Mouse (Mus musculus): Measurements from ENCODE around the gene Idh3a.
"Not testable (repeated sequence)": the region's sequence is repeated elsewhere in the genome, so short reads cannot be mapped to it uniquely, and the experiment has no call there.

The Idh3a gene

DNA sequence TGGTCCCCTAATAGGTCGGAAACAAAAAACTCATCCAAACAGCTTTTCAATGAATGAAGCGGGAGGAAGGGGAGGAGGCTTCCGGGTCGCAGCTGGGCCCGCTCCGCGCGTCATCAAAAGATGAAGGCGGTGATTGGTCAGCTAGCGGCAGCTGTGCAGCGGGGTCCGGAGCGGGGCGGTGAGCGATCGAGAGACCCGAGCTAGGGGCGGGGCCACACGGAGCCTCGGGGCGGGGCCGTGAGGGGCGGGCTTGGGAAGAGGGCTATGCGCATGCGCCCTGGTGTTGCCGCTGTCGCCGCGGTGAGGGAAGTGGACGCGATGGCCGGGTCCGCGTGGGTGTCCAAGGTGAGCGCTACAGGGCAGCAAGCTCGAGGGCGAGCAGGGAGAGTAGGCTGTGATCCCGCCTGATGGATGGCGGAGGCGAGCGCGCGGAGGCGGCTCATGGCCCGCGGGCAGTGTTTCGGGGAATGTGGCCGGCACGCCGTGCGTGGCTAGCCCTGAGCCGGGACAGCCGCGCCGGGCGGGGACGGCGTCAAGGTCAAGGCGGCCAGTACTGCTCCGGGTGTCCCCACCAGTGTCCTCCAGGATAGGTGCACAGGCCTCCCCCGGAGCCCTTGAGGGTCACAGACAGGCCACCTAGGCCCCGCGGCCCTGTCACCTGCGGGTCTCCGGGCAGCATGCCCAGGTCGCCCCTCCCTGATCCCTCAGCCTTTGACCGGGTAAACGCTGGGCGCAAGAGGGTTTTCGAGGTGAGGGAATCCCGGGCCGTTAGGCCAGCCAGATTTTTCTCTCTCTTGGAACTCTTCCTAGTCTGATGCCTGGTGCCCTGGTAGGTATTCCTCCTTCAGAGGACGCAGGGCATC is at the start of gene Idh3a:
Gene Idh3a, plus strand, starts transcription at position 136 of the 863 bp plus-strand sequence.
- peak; percentile 99 for DNase-seq

DNA sequence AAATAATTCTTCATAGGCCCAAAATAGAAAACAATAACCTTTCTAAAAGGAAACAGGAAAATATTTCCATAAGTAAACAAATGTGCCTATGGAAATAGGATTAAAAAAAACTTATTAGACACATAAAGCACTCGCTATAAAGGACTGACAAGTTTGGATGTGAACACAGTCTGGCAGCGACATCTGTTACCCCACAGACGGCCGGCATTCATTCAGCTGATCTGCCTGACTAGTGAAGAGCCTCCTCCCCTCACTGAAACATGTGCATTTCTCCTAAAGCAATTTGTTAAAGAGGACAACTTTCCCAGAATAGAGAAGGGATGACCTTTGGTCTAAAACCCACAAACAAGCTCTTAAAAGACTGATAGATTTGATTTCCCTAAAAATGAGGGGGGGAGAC is 49.1 kb upstream of the Idh3a start:
- DNase-seq, result no peak

GRCm38 (mm10) chr9:54537480-54537879 is 48.7 kb upstream of the Idh3a start:
- DNase-seq, result no peak

DNA sequence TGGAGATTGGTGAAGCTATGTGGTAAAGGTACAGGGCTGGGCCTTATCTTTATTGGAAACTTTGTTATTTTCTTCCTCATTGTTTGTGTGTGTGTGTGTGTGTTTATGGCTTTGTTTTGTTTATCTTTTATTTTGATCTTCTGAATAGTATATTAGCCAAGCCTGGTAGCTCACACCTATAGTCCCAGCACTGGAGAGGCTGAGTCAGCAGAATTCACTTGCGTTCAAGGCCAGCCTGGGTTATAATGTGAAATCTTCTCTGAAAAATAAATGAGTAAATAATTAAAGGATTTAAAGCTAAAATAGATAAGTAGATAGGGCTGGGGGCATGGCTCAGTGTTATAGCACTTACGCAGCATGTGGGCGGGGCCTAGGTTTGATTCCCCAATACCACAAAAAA is 47.9 kb upstream of the Idh3a start:
- DNase-seq, result no peak

- DNase-seq, result no peak
These were observed 47.5 kb upstream of the Idh3a start, which contains the start of gene Sh2d7 for GRCm38 (mm10) chr9:54538684-54539083. TSS of gene Sh2d7 (plus strand) at chr9:54538984.

GRCm38 (mm10) chr9:54540801-54541200 is 45.3 kb upstream of the Idh3a start:
- DNase-seq, result no peak

GRCm38 (mm10) chr9:54544212-54544953 is 41.8 kb upstream of the Idh3a start:
- no peak for DNase-seq

- DNase-seq, result no peak
These were observed 41.2 kb upstream of the Idh3a start for GRCm38 (mm10) chr9:54544954-54545315.

DNA sequence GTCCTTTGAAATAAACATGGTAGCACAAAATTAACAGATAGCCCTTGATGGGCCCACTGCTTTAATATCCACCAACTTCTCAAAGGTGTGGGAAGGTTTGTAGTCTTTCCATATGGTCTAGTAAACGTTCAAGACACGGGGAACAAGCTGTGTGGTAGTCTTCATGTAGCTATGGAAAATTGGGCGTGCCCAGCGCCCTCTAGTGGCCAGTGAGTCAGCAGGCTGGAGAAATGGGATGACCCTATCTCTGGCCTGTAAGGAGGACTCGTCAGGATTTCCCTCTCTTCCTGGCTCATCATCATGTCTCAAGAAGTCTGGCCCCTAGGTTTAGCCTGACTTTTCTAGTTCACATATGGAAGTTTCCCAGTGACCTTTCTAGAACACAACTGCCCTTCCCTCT is 38.6 kb upstream of the Idh3a start:
- peak; percentile 35 for DNase-seq

GRCm38 (mm10) chr9:54549433-54549832 is 36.7 kb upstream of the Idh3a start:
- DNase-seq, result no peak

- DNase-seq, result peak; percentile 47
These were observed 33.7 kb upstream of the Idh3a start for GRCm38 (mm10) chr9:54552409-54552808.

GRCm38 (mm10) chr9:54555044-54555443 is 31.1 kb upstream of the Idh3a start:
- DNase-seq, result no peak

GRCm38 (mm10) chr9:54558731-54559130 is 27.4 kb upstream of the Idh3a start:
- no peak for DNase-seq

- peak; percentile 84 for DNase-seq
These were observed 26.2 kb upstream of the Idh3a start, which contains the start of gene Cib2 for GRCm38 (mm10) chr9:54559771-54560471. TSS of gene Cib2 (minus strand) at chr9:54560218.

- DNase-seq, result no peak
These were observed 25.1 kb upstream of the Idh3a start for GRCm38 (mm10) chr9:54560831-54561601.

DNA sequence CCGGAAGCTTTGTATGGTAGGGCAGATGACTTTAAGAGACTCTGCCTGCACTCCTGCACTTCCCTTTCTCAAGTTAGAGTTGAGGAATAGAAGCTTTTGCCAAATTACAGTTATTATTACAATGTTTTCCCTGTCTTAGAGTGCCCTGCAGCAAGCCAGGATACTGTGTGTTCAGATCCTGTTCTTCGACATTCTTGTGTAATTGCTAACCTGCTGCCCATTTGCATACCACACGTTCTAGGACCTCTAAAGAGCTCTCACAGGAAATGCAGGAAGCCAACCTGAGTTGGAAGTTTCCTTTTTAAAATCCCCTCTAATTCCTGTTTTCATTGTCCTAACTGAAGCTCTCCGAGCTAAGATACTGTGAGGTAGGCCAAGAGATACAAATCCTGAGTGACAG is 19.2 kb upstream of the Idh3a start:
- DNase-seq, result no peak

- no peak for DNase-seq
These were observed 17.4 kb upstream of the Idh3a start for GRCm38 (mm10) chr9:54568732-54569131.

DNA sequence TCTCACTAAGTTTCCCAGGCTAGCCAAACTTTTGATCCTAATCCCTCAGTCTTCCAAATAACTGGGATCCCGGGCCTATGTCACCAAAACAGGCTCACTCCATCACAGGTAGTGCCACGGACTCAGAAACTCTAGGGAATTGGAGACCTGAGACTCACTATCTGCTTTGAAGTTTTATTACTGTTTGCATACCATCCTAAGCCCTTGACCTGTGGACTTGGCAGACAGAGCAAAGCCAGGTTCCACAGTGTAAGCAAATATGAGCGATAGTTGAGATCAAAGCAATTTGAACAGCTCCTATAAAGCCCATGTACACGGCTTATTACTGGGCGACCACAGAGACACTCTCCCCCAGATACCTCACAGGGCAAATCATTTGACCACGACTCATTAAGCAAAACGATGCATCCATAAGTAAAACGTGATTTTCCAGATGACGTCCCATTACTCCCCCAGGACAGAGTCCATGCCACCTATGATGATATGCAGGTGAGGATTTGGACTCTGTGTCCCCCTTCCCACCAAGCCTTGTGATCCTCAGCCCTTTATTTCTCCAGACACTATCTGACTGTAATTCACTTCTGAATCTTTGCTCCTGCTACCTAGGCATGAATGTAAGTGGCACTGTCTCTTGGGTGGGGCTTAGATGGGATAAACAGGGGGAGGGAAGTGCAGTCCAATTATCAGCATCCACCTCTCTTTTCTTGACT is 14.8 kb upstream of the Idh3a start:
- DNase-seq, result no peak

- no peak for DNase-seq
These were observed 2.4 kb upstream of the Idh3a start for GRCm38 (mm10) chr9:54583712-54584111.

- not testable (repeated sequence) for DNase-seq
These were observed 2.0 kb upstream of the Idh3a start for GRCm38 (mm10) chr9:54584127-54584526.

GRCm38 (mm10) chr9:54585839-54586198 is 315 bp upstream of the Idh3a start:
- DNase-seq, result no peak

- no peak for DNase-seq
These were observed 1.7 kb downstream of the Idh3a start for GRCm38 (mm10) chr9:54587863-54588262.

Data from thymus, postnatal 14 days (tissue).